Mouse (Mus musculus) layer of hippocampus, adult 11-12 months (tissue): ENCODE data around the gene Ifrd2.

Source experiments
- DNase-seq: peaks from one replicate; pipeline ENCODE4 v3.0.0; 2022; ENCODE audit warnings: low spot score

Ifrd2 gene

GRCm38 (mm10) chr9:107640257-107640772 lies 52.9 kb downstream of the Ifrd2 start:
- DNase-seq = peak; percentile 46

DNA sequence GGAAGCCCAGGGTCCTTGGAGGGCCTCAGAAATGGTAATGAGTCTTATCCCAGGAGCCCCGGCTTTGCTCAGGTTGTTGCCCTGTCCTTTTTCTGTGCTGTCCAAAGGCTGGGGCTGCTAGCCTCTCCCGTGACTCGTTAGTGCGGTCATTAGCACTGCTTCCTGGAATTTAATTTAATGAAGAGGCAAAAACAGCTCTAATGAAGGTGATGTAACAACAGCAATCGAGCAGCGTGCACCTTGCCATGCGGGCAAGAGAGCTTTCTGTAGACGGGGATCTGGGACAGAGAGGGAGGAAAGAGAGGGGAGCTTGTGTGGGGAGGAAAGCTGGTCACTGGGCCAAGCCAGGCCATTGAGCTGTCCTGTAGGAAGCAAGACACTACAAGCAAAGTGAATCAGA lies 54.2 kb downstream of the Ifrd2 start:
- no peak for DNase-seq
